Mouse (Mus musculus): ENCODE results near the gene Large2. TPM values are rescaled to one million over a fixed set of nuclear protein-coding genes. Genes with fewer than 3 reads are reported as not detected.

Gene Large2
- polyA plus RNA-seq, 1 experiment from 2014 or later = 23.6 TPM

GRCm38 (mm10) chr2:92350686-92351085 lies 24.0 kb downstream of the Large2 start:
- ATAC-seq (ENCODE audit: insufficient number of reproducible peaks, low FRiP score, low TSS enrichment, low read depth) = no peak
- H3K9me3 ChIP-seq (replicated peaks) = no peaks in the 10 kb centered on the region
- peaks cover 68% of the 10 kb centered on the region for H3K36me3 ChIP-seq
- no peaks in the 10 kb centered on the region for H3K27me3 ChIP-seq
- no peak overlapping the region for H3K4me2 ChIP-seq (replicated peaks)
- no peak overlapping the region for H3K27ac ChIP-seq (replicated peaks)
- H3K9ac ChIP-seq = no peak overlapping the region
- H3K4me3 ChIP-seq (replicated peaks) = no peak overlapping the region
- WGBS = 66% methylated on average over 5 of the region's 5 CpGs
- no peaks in the 10 kb centered on the region for H3K4me1 ChIP-seq

GRCm38 (mm10) chr2:92349589-92350425 lies 24.9 kb downstream of the Large2 start:
- H3K36me3 ChIP-seq = peaks cover 75% of the 10 kb centered on the region
- 59% methylated on average over 6 of the region's 6 CpGs for WGBS
- H3K9me3 ChIP-seq (replicated peaks) = no peaks in the 10 kb centered on the region
- no peaks in the 10 kb centered on the region for H3K27me3 ChIP-seq
- H3K4me2 ChIP-seq (replicated peaks) = no peak overlapping the region
- H3K27ac ChIP-seq (replicated peaks) = no peak overlapping the region
- no peak overlapping the region for H3K4me3 ChIP-seq (replicated peaks)
- no peak for ATAC-seq (ENCODE audit: insufficient number of reproducible peaks, low FRiP score, low TSS enrichment, low read depth)
- H3K9ac ChIP-seq = no peak overlapping the region
- no peaks in the 10 kb centered on the region for H3K4me1 ChIP-seq

GRCm38 (mm10) chr2:92347191-92347590 lies 27.5 kb downstream of the Large2 start:
- H3K27me3 ChIP-seq = no peaks in the 10 kb centered on the region
- no peak for ATAC-seq (ENCODE audit: insufficient number of reproducible peaks, low FRiP score, low TSS enrichment, low read depth)
- no peak overlapping the region for H3K27ac ChIP-seq (replicated peaks)
- peaks cover 63% of the 10 kb centered on the region for H3K36me3 ChIP-seq
- no peak overlapping the region for H3K4me3 ChIP-seq (replicated peaks)
- no peaks in the 10 kb centered on the region for H3K4me1 ChIP-seq
- 86% methylated on average over 2 of the region's 2 CpGs for WGBS
- H3K9ac ChIP-seq = no peak overlapping the region
- no peak overlapping the region for H3K4me2 ChIP-seq (replicated peaks)
- H3K9me3 ChIP-seq (replicated peaks) = no peaks in the 10 kb centered on the region

GRCm38 (mm10) chr2:92342418-92342817 lies 32.3 kb downstream of the Large2 start:
- H3K4me1 ChIP-seq = no peaks in the 10 kb centered on the region
- H3K4me2 ChIP-seq (replicated peaks) = no peak overlapping the region
- peaks cover 44% of the 10 kb centered on the region for H3K36me3 ChIP-seq
- H3K27ac ChIP-seq (replicated peaks) = no peak overlapping the region
- ATAC-seq (ENCODE audit: insufficient number of reproducible peaks, low FRiP score, low TSS enrichment, low read depth) = no peak
- no peak overlapping the region for H3K9ac ChIP-seq
- H3K9me3 ChIP-seq (replicated peaks) = no peaks in the 10 kb centered on the region
- no peaks in the 10 kb centered on the region for H3K27me3 ChIP-seq
- H3K4me3 ChIP-seq (replicated peaks) = no peak overlapping the region

GRCm38 (mm10) chr2:92331871-92332270 lies 42.8 kb downstream of the Large2 start:
- Histone ChIP-seq H3K36me3 (peaks cover 64% of the 10 kb centered on the region), H3K4me2 (replicated peaks) (no peak overlapping the region), H3K4me1 (no peaks in the 10 kb centered on the region), H3K9ac (no peak overlapping the region), H3K4me3 (replicated peaks) (no peak overlapping the region), H3K27ac (replicated peaks) (no peak overlapping the region), H3K9me3 (replicated peaks) (no peaks in the 10 kb centered on the region), H3K27me3 (no peaks in the 10 kb centered on the region)
- WGBS = 94% methylated on average over 2 of the region's 2 CpGs
- no peak for ATAC-seq (ENCODE audit: insufficient number of reproducible peaks, low FRiP score, low TSS enrichment, low read depth)

- 73% methylated on average over 2 of the region's 2 CpGs for WGBS
- no peak for ATAC-seq (ENCODE audit: insufficient number of reproducible peaks, low FRiP score, low TSS enrichment, low read depth)
- Histone ChIP-seq H3K4me3 (replicated peaks) (no peak overlapping the region), H3K4me2 (replicated peaks) (no peak overlapping the region), H3K9me3 (replicated peaks) (no peaks in the 10 kb centered on the region), H3K27me3 (no peaks in the 10 kb centered on the region), H3K27ac (replicated peaks) (no peak overlapping the region), H3K4me1 (no peaks in the 10 kb centered on the region), H3K9ac (no peak overlapping the region), H3K36me3 (peaks cover 69% of the 10 kb centered on the region)
Observed at GRCm38 (mm10) chr2:92331410-92331809, 43.3 kb downstream of the Large2 start.

- Histone ChIP-seq H3K9me3 (replicated peaks) (no peaks in the 10 kb centered on the region), H3K27ac (replicated peaks) (no peak overlapping the region), H3K36me3 (peaks cover 69% of the 10 kb centered on the region), H3K4me3 (replicated peaks) (no peak overlapping the region), H3K4me1 (no peaks in the 10 kb centered on the region), H3K27me3 (no peaks in the 10 kb centered on the region), H3K4me2 (replicated peaks) (no peak overlapping the region), H3K9ac (no peak overlapping the region)
- WGBS = 50% methylated on average over 2 of the region's 2 CpGs
- ATAC-seq (ENCODE audit: insufficient number of reproducible peaks, low FRiP score, low TSS enrichment, low read depth) = no peak
Observed at GRCm38 (mm10) chr2:92330840-92331239, 43.8 kb downstream of the Large2 start.

GRCm38 (mm10) chr2:92328206-92328605 lies 46.5 kb downstream of the Large2 start:
- no peaks in the 10 kb centered on the region for H3K9me3 ChIP-seq (replicated peaks)
- no peak overlapping the region for H3K9ac ChIP-seq
- no peak for ATAC-seq (ENCODE audit: insufficient number of reproducible peaks, low FRiP score, low TSS enrichment, low read depth)
- H3K4me3 ChIP-seq (replicated peaks) = no peak overlapping the region
- peaks cover 67% of the 10 kb centered on the region for H3K36me3 ChIP-seq
- WGBS = 86% methylated on average over 8 of the region's 8 CpGs
- H3K4me2 ChIP-seq (replicated peaks) = no peak overlapping the region
- no peak overlapping the region for H3K27ac ChIP-seq (replicated peaks)
- no peaks in the 10 kb centered on the region for H3K27me3 ChIP-seq
- no peaks in the 10 kb centered on the region for H3K4me1 ChIP-seq

GRCm38 (mm10) chr2:92327601-92328000 lies 47.1 kb downstream of the Large2 start:
- Histone ChIP-seq H3K27me3 (no peaks in the 10 kb centered on the region), H3K9me3 (replicated peaks) (no peaks in the 10 kb centered on the region), H3K36me3 (peaks cover 73% of the 10 kb centered on the region), H3K4me3 (replicated peaks) (no peak overlapping the region), H3K27ac (replicated peaks) (no peak overlapping the region), H3K4me2 (replicated peaks) (no peak overlapping the region), H3K4me1 (no peaks in the 10 kb centered on the region), H3K9ac (no peak overlapping the region)
- WGBS = 92% methylated on average over 4 of the region's 4 CpGs
- no peak for ATAC-seq (ENCODE audit: insufficient number of reproducible peaks, low FRiP score, low TSS enrichment, low read depth)

- Histone ChIP-seq H3K36me3 (peaks cover 73% of the 10 kb centered on the region), H3K4me1 (no peaks in the 10 kb centered on the region), H3K9me3 (replicated peaks) (no peaks in the 10 kb centered on the region), H3K27me3 (no peaks in the 10 kb centered on the region), H3K9ac (no peak overlapping the region), H3K4me3 (replicated peaks) (no peak overlapping the region), H3K27ac (replicated peaks) (0 out of 2 replicates have a peak overlapping the region, but pooled peaks have one; percentile 17), H3K4me2 (replicated peaks) (no peak overlapping the region)
- 57% methylated on average over 1 of the region's 1 CpGs for WGBS
- ATAC-seq (ENCODE audit: insufficient number of reproducible peaks, low FRiP score, low TSS enrichment, low read depth) = peak; percentile 35; the same call in 1 of the 2 replicates
Observed at GRCm38 (mm10) chr2:92326221-92326620, 48.4 kb downstream of the Large2 start.

GRCm38 (mm10) chr2:92325676-92326075 lies 49.0 kb downstream of the Large2 start:
- ATAC-seq (ENCODE audit: insufficient number of reproducible peaks, low FRiP score, low TSS enrichment, low read depth) = no peak
- Histone ChIP-seq H3K9ac (no peak overlapping the region), H3K27ac (replicated peaks) (no peak overlapping the region), H3K4me2 (replicated peaks) (no peak overlapping the region), H3K27me3 (no peaks in the 10 kb centered on the region), H3K4me3 (replicated peaks) (no peak overlapping the region), H3K36me3 (peaks cover 69% of the 10 kb centered on the region), H3K4me1 (no peaks in the 10 kb centered on the region), H3K9me3 (replicated peaks) (no peaks in the 10 kb centered on the region)
- WGBS = 80% methylated on average over 7 of the region's 7 CpGs

GRCm38 (mm10) chr2:92322669-92323068 lies 52.0 kb downstream of the Large2 start:
- peaks cover 43% of the 10 kb centered on the region for H3K36me3 ChIP-seq
- H3K9me3 ChIP-seq (replicated peaks) = no peaks in the 10 kb centered on the region
- H3K4me1 ChIP-seq = no peaks in the 10 kb centered on the region
- H3K4me2 ChIP-seq (replicated peaks) = no peak overlapping the region
- H3K27me3 ChIP-seq = no peaks in the 10 kb centered on the region
- H3K4me3 ChIP-seq (replicated peaks) = no peak overlapping the region
- no peak overlapping the region for H3K27ac ChIP-seq (replicated peaks)
- H3K9ac ChIP-seq = no peak overlapping the region
- no peak for ATAC-seq (ENCODE audit: insufficient number of reproducible peaks, low FRiP score, low TSS enrichment, low read depth)
- 87% methylated on average over 2 of the region's 2 CpGs for WGBS

Measured in embryonic facial prominence, embryonic 15.5 days (tissue).